Comparison of ENCODE assay signal across 9 mouse cellular contexts in genomic region chr8:72583056-72583771, GRCm38 (mm10). TPM values are rescaled to one million over a fixed set of nuclear protein-coding genes. Genes with fewer than 3 reads are reported as not detected.
DNase-seq lines count a peak whose midpoint lies in the region; ATAC-seq and TF ChIP-seq lines count a peak whose summit lies in the region.
"Had no signal": no experiment of that assay in that cellular context is flagged by ENCODE, and none has a peak within 500 bp of the region (broad histone marks: within the 10 kb centered on the region; RNA-seq: fewer than 3 reads in every experiment).

No protein-coding gene starts in this region.

- peak; percentile 92 to 98 for ATAC-seq in hematopoietic stem cell, adult 5-6 weeks (replicated peaks in 1 of 2; ENCODE audit: insufficient read depth in 1 of 2, low FRiP score in 2 of 2, low TSS enrichment in 1 of 2, low read depth in 1 of 2, poor library complexity in 2 of 2, severe bottlenecking in 2 of 2)
- ATAC-seq in hindbrain, embryonic 11.5 days (ENCODE audit: low FRiP score), result no peak

- H3K4me1 ChIP-seq in heart, adult 2 months (ENCODE audit: control insufficient read depth, insufficient read depth, low read length), result peaks cover 6% of the 10 kb centered on the region
- H3K4me1 ChIP-seq in heart, embryonic 10.5 days, result peaks cover 36% of the 10 kb centered on the region
- H3K4me1 ChIP-seq in hindbrain, embryonic 11.5 days (replicated peaks; ENCODE audit: control insufficient read depth, insufficient read depth, low read length), result no peaks in the 10 kb centered on the region
- H3K4me1 ChIP-seq: hindbrain, embryonic 15.5 days had no signal

- no peaks in the 10 kb centered on the region for H3K79me2 ChIP-seq in heart, adult 2 months (replicated peaks; ENCODE audit: control insufficient read depth, insufficient read depth, low read length)
- H3K79me2 ChIP-seq in myocyte (ENCODE audit: control insufficient read depth, insufficient read depth), result peaks cover 4% of the 10 kb centered on the region

- no peak overlapping the region for H3K9ac ChIP-seq in heart, adult 2 months (ENCODE audit: low read depth, low read length)
- no peak overlapping the region for H3K9ac ChIP-seq in hindbrain, embryonic 11.5 days (ENCODE audit: low read depth, low read length)
- H3K9ac ChIP-seq: hindbrain, embryonic 15.5 days had no signal

- intact Hi-C loops in heart, adult 2 months (cut with DNase I), result no loop called here

- no peak overlapping the region for H3ac ChIP-seq in myocyte (ENCODE audit: control insufficient read depth, insufficient read length)

- peak overlapping the region; percentile 71 for H3K4me2 ChIP-seq in myocyte (ENCODE audit: low read depth)
- H3K4me2 ChIP-seq in hindbrain, embryonic 11.5 days (replicated peaks; ENCODE audit: low read depth, low read length), result no peak overlapping the region
- H3K4me2 ChIP-seq: hindbrain, embryonic 15.5 days had no signal

- peak; percentile 61 to 75 for DNase-seq in heart, adult 2 months
- DNase-seq in heart, embryonic 10.5 days (ENCODE audit: low spot score), result no peak
- peak; percentile 63 for DNase-seq in 3134 (ENCODE audit: extremely low read depth, insufficient read length, low spot score)
- DNase-seq in adrenal gland, postnatal 25 days, result peak; percentile 55
- DNase-seq in c-Kit-positive CD71-positive TER-119-positive erythroid progenitor cells, embryonic 14.5 days (ENCODE audit: low spot score), result no peak
- no peak for DNase-seq in hindbrain, embryonic 11.5 days (ENCODE audit: low spot score)

- H3K27me3 ChIP-seq in heart, adult 2 months (ENCODE audit: control insufficient read depth, insufficient read depth, low read length), result no peaks in the 10 kb centered on the region
- no peaks in the 10 kb centered on the region for H3K27me3 ChIP-seq in heart, embryonic 10.5 days (ENCODE audit: insufficient read depth, poor library complexity, severe bottlenecking)
- H3K27me3 ChIP-seq in myocyte (ENCODE audit: control insufficient read depth, insufficient read depth, insufficient read length), result no peaks in the 10 kb centered on the region
- H3K27me3 ChIP-seq in hindbrain, embryonic 11.5 days (ENCODE audit: control insufficient read depth, insufficient read depth, low read length), result no peaks in the 10 kb centered on the region
- H3K27me3 ChIP-seq: hindbrain, embryonic 15.5 days had no signal

- H3K9me3 ChIP-seq in heart, embryonic 10.5 days, result no peaks in the 10 kb centered on the region
- no peaks in the 10 kb centered on the region for H3K9me3 ChIP-seq in hindbrain, embryonic 11.5 days (ENCODE audit: control insufficient read depth, low read length)
- H3K9me3 ChIP-seq: hindbrain, embryonic 15.5 days had no signal

- TF ChIP-seq POLR2A in heart, adult 2 months (IDR thresholded peaks at IDR 0.05; ENCODE audit: insufficient read depth, low read depth, low read length), result 0 out of 2 replicates have a peak, but pooled peaks have one; percentile 15
- no peak for TF ChIP-seq POLR2A in myocyte (IDR thresholded peaks at IDR 0.05; ENCODE audit: insufficient read length, low read depth)

- 0 out of 2 replicates have a peak, but pooled peaks have one; percentile 37 for TF ChIP-seq EP300 in heart, adult 2 months (IDR thresholded peaks at IDR 0.05; ENCODE audit: insufficient read depth, low read depth, low read length)

- WGBS in heart, adult 2 months, result 55% methylated on average over 7 of the region's 7 CpGs
- 77% methylated on average over 7 of the region's 7 CpGs for WGBS in heart, embryonic 10.5 days
- WGBS in hindbrain, embryonic 11.5 days, result 82% methylated on average over 7 of the region's 7 CpGs

- H3K4me3 ChIP-seq in heart, adult 2 months, result no peak overlapping the region
- no peak overlapping the region for H3K4me3 ChIP-seq in heart, embryonic 10.5 days
- no peak overlapping the region for H3K4me3 ChIP-seq in myocyte
- H3K4me3 ChIP-seq in hindbrain, embryonic 11.5 days (ENCODE audit: low read depth, low read length), result no peak overlapping the region
- H3K4me3 ChIP-seq: hindbrain, embryonic 15.5 days had no signal

- TF ChIP-seq CTCF in heart, adult 2 months (IDR thresholded peaks at IDR 0.05), result no peak

- no peaks in the 10 kb centered on the region for H3K36me3 ChIP-seq in heart, adult 2 months (ENCODE audit: control insufficient read depth, insufficient read depth, low read length)
- peaks cover 37% of the 10 kb centered on the region; the same call in 1 of the 2 replicates for H3K36me3 ChIP-seq in heart, embryonic 10.5 days
- H3K36me3 ChIP-seq in myocyte (ENCODE audit: control insufficient read depth, insufficient read depth), result peaks cover 3% of the 10 kb centered on the region
- H3K36me3 ChIP-seq in hindbrain, embryonic 11.5 days (ENCODE audit: control insufficient read depth, insufficient read depth, low read length), result no peaks in the 10 kb centered on the region

- peak overlapping the region; percentile 52 for H3K27ac ChIP-seq in heart, adult 2 months
- H3K27ac ChIP-seq in heart, embryonic 10.5 days, result no peak overlapping the region
- no peak overlapping the region for H3K27ac ChIP-seq in hindbrain, embryonic 11.5 days (ENCODE audit: low read depth, low read length)
- H3K27ac ChIP-seq: hindbrain, embryonic 15.5 days had no signal

TF ChIP-seq in myocyte, 11 proteins besides CTCF, POLR2A, EP300 and RAD21:
- TF ChIP-seq REST (IDR thresholded peaks at IDR 0.05; ENCODE audit: insufficient read depth, insufficient read length) (no peak), USF1 (IDR thresholded peaks at IDR 0.05; ENCODE audit: low read depth) (no peak), TCF12 (IDR thresholded peaks at IDR 0.05; ENCODE audit: insufficient read depth, poor library complexity, severe bottlenecking) (peak; percentile 13), MYOG (IDR thresholded peaks at IDR 0.05; ENCODE audit: control insufficient read depth in 1 of 3, insufficient read depth in 1 of 3, insufficient read length in 2 of 3, low read depth in 2 of 3) (peak in 1 of 3 experiments; percentile 85), TCF3 (IDR thresholded peaks at IDR 0.05; ENCODE audit: insufficient read length, low read depth) (no peak), POLR2AphosphoS2 (IDR thresholded peaks at IDR 0.05; ENCODE audit: insufficient read length, low read depth) (peak; percentile 19), MYOD1 (IDR thresholded peaks at IDR 0.05; ENCODE audit: control insufficient read depth in 1 of 3, insufficient read length in 2 of 3, low read depth in 2 of 3) (peak in 2 of 3 experiments; percentile 56 to 67), SRF (IDR thresholded peaks at IDR 0.05; ENCODE audit: control insufficient read depth, insufficient read length, low read depth) (no peak), CEBPB (IDR thresholded peaks at IDR 0.05; ENCODE audit: insufficient read depth, poor library complexity, severe bottlenecking) (no peak), MAX (IDR thresholded peaks at IDR 0.05; ENCODE audit: low read depth) (no peak), E2F4 (IDR thresholded peaks at IDR 0.05; ENCODE audit: insufficient read depth) (no peak)

RNA-seq across cellular contexts. Expression of gene Tmem38a, which starts 11.4 kb away (rescaled TPM):
- 100 to 1,000 TPM; 409 to 486 TPM for total RNA-seq in heart, adult 2 months (2021)
- polyA plus RNA-seq in heart, adult 2 months (2012; rRNA removed), result 611 and 917 TPM in 2 replicates
- 42.0 and 60.3 TPM in 2 replicates for polyA plus RNA-seq in heart, embryonic 10.5 days (2016; fragmentation: Nextera tagmentation; extraction: Ambion mirVana)
- total RNA-seq in adrenal gland, postnatal 25 days (2021), result 7.5 and 11.7 TPM in 2 replicates
- 4.1 and 4.2 TPM in 2 replicates for total RNA-seq in hematopoietic stem cell, adult 5-6 weeks (2017)
- 351 TPM for polyA plus RNA-seq in myocyte (2012; fragmentation: generic; extraction: Trizol)
- polyA plus RNA-seq in hindbrain, embryonic 11.5 days (2014; fragmentation: Nextera tagmentation; extraction: Ambion mirVana), result 9.6 and 10.2 TPM in 2 replicates

RNA-seq across cellular contexts. Expression of gene Smim7, which starts 12.3 kb away (rescaled TPM):
- 100 to 1,000 TPM; 114 to 142 TPM for total RNA-seq in heart, adult 2 months (2021)
- 53.7 and 80.1 TPM in 2 replicates for polyA plus RNA-seq in heart, adult 2 months (2012; rRNA removed)
- polyA plus RNA-seq in heart, embryonic 10.5 days (2016; fragmentation: Nextera tagmentation; extraction: Ambion mirVana), result 98.6 and 104 TPM in 2 replicates
- 103 and 131 TPM in 2 replicates for total RNA-seq in adrenal gland, postnatal 25 days (2021)
- total RNA-seq in hematopoietic stem cell, adult 5-6 weeks (2017), result 57.9 and 91.8 TPM in 2 replicates
- 74.3 TPM for polyA plus RNA-seq in myocyte (2012; fragmentation: generic; extraction: Trizol)
- polyA plus RNA-seq in hindbrain, embryonic 11.5 days (2014; fragmentation: Nextera tagmentation; extraction: Ambion mirVana), result 126 and 136 TPM in 2 replicates

RNA-seq across cellular contexts. Expression of gene Med26, which starts 35.1 kb away (rescaled TPM):
- 1 to 10 TPM; 9.3 to 9.5 TPM for total RNA-seq in heart, adult 2 months (2021)
- polyA plus RNA-seq in heart, adult 2 months (2012; rRNA removed), result 6.9 and 7.0 TPM in 2 replicates
- 12.7 and 14.9 TPM in 2 replicates for polyA plus RNA-seq in heart, embryonic 10.5 days (2016; fragmentation: Nextera tagmentation; extraction: Ambion mirVana)
- total RNA-seq in adrenal gland, postnatal 25 days (2021), result 9.2 and 10.0 TPM in 2 replicates
- total RNA-seq in hematopoietic stem cell, adult 5-6 weeks (2017), result 9.4 and 10.5 TPM in 2 replicates
- 7.6 TPM for polyA plus RNA-seq in myocyte (2012; fragmentation: generic; extraction: Trizol)
- polyA plus RNA-seq in hindbrain, embryonic 11.5 days (2014; fragmentation: Nextera tagmentation; extraction: Ambion mirVana), result 11.2 and 13.0 TPM in 2 replicates

Comparison
In these comparisons a context has a peak if more than half of its experiments do, and no peak if none do; other contexts are left out.
1. DNase-seq: peak in heart, adult 2 months (2 of 2), 3134 (single experiment) and adrenal gland, postnatal 25 days (single experiment); none in heart, embryonic 10.5 days (single experiment), c-Kit-positive CD71-positive TER-119-positive erythroid progenitor cells, embryonic 14.5 days (single experiment) and hindbrain, embryonic 11.5 days (single experiment).